Mouse (Mus musculus) MEL (cell line): ENCODE data around the gene Sh3d19. TPM values are rescaled to one million over a fixed set of nuclear protein-coding genes. Genes with fewer than 3 reads are reported as not detected.

ENCODE experiments used
- DNase-seq: peaks from one replicate; pipeline ENCODE4 v3.0.0; 2011; ENCODE audit warnings: low read depth, low spot score
- H3K27ac ChIP-seq: 2 replicates; pipeline ENCODE4 v1.5.1; 2012; ENCODE audit warnings: low read depth, mild to moderate bottlenecking, control low read depth, low read length, moderate library complexity; ENCODE audit not compliant: control insufficient read depth
- H3K27me3 ChIP-seq, 2 experiments: fragments of 150-350 bp in 1 of 2; sonication (generic) in 1 of 2; 2 replicates each; pipeline ENCODE4 v1.6.1; 2012; ENCODE audit warnings: low read length in 2 of 2, mild to moderate bottlenecking in 2 of 2, improper control_type of control experiment in 1 of 2, moderate library complexity in 1 of 2; ENCODE audit not compliant: insufficient read depth in 2 of 2, control insufficient read depth in 1 of 2
- H3K36me3 ChIP-seq, 2 experiments: 2 replicates each; pipeline ENCODE4 v1.6.1; 2012 to 2014; ENCODE audit warnings: low read length in 2 of 2, improper control_type of control experiment in 1 of 2, inconsistent platforms in 1 of 2, mild to moderate bottlenecking in 1 of 2; ENCODE audit not compliant: insufficient read depth in 2 of 2, control insufficient read depth in 1 of 2
- H3K4me1 ChIP-seq, 2 experiments: fragments of 150-350 bp in 1 of 2; sonication (generic) in 1 of 2; 2 replicates each; pipeline ENCODE4 v1.6.1; 2012; ENCODE audit warnings: low read length in 2 of 2, improper control_type of control experiment in 1 of 2, mild to moderate bottlenecking in 1 of 2; ENCODE audit not compliant: insufficient read depth in 2 of 2, control insufficient read depth in 1 of 2
- H3K4me3 ChIP-seq, 2 experiments: fragments of 150-350 bp in 1 of 2; sonication (generic) in 1 of 2; 2 replicates each; pipeline ENCODE4 v1.5.1; 2012; ENCODE audit warnings: low read depth in 2 of 2, low read length in 2 of 2, mild to moderate bottlenecking in 2 of 2, moderate library complexity in 2 of 2, control low read depth in 1 of 2, improper control_type of control experiment in 1 of 2; ENCODE audit not compliant: control insufficient read depth in 1 of 2, insufficient read depth in 1 of 2
- H3K79me2 ChIP-seq: 2 replicates; pipeline ENCODE4 v1.6.1; 2012; ENCODE audit warnings: mild to moderate bottlenecking, low read length, moderate library complexity; ENCODE audit not compliant: control insufficient read depth, poor library complexity, insufficient read depth
- H3K9ac ChIP-seq: 2 replicates; pipeline ENCODE4 v1.6.1; 2012; ENCODE audit warnings: low read depth, mild to moderate bottlenecking, control low read depth, low read length, moderate library complexity; ENCODE audit not compliant: control insufficient read depth, poor library complexity, severe bottlenecking
- H3K9me3 ChIP-seq: fragments of 150-350 bp; sonication (generic); replicated peaks from 2 replicates; pipeline ENCODE4 v1.6.1; 2012; ENCODE audit warnings: mild to moderate bottlenecking, low read length, improper control_type of control experiment, moderate library complexity; ENCODE audit not compliant: insufficient read depth
- CHD2 ChIP-seq: IDR thresholded peaks from 2 replicates; pipeline ENCODE4 v1.6.1; 2011; ENCODE audit warnings: low read length, improper control_type of control experiment
- CTCF ChIP-seq, 3 experiments: IDR thresholded peaks in 2 of 3; conservative IDR thresholded peaks in 1 of 3; 2 replicates each; pipeline ENCODE4 v1.5.1; 2011 to 2012; ENCODE audit warnings: low read length in 3 of 3, low read depth in 2 of 3, mild to moderate bottlenecking in 2 of 3, improper control_type of control experiment in 1 of 3, inconsistent platforms in 1 of 3, mixed read lengths in 1 of 3, moderate library complexity in 1 of 3; ENCODE audit not compliant: control insufficient read depth in 1 of 3, insufficient read depth in 1 of 3, poor library complexity in 1 of 3, severe bottlenecking in 1 of 3
- GABPA ChIP-seq: IDR thresholded peaks from 2 replicates; pipeline ENCODE4 v1.6.1; 2012; ENCODE audit warnings: low read depth, mild to moderate bottlenecking, inconsistent platforms, low read length, improper control_type of control experiment, moderate library complexity
- GATA1 ChIP-seq: IDR thresholded peaks from 2 replicates; pipeline ENCODE4 v1.6.1; 2011; ENCODE audit warnings: low read depth, low read length, improper control_type of control experiment
- JUND ChIP-seq: IDR thresholded peaks from 2 replicates; pipeline ENCODE4 v1.6.1; 2011; ENCODE audit warnings: low read depth, mild to moderate bottlenecking, improper control_type of control experiment, low read length
- KAT2A ChIP-seq: conservative IDR thresholded peaks from 2 replicates; pipeline ENCODE4 v1.6.1; 2012; ENCODE audit warnings: low read depth, low read length, improper control_type of control experiment, inconsistent platforms
- MAZ ChIP-seq: IDR thresholded peaks from 2 replicates; pipeline ENCODE4 v1.6.1; 2012; ENCODE audit warnings: low read depth, mild to moderate bottlenecking, inconsistent platforms, low read length, improper control_type of control experiment
- MEF2A ChIP-seq: IDR thresholded peaks from 2 replicates; pipeline ENCODE4 v1.6.1; 2014; ENCODE audit warnings: low read depth, mild to moderate bottlenecking, inconsistent platforms, low read length, improper control_type of control experiment; ENCODE audit not compliant: poor library complexity, insufficient replicate concordance, severe bottlenecking; ENCODE audit errors: extremely low read depth
- MXI1 ChIP-seq: IDR thresholded peaks from 2 replicates; pipeline ENCODE4 v1.6.1; 2011; ENCODE audit warnings: mild to moderate bottlenecking, low read depth, low read length, improper control_type of control experiment
- MYB ChIP-seq: IDR thresholded peaks from 2 replicates; pipeline ENCODE4 v1.6.1; 2011; ENCODE audit warnings: mild to moderate bottlenecking, low read depth, low read length, improper control_type of control experiment
- MYC ChIP-seq: IDR thresholded peaks from 2 replicates; pipeline ENCODE4 v1.6.1; 2011; ENCODE audit warnings: low read depth, mild to moderate bottlenecking, low read length, improper control_type of control experiment, moderate library complexity
- NRF1 ChIP-seq: IDR thresholded peaks from 2 replicates; pipeline ENCODE4 v1.6.1; 2014; ENCODE audit warnings: low read depth, mild to moderate bottlenecking, inconsistent platforms, low read length, improper control_type of control experiment, moderate library complexity; ENCODE audit not compliant: poor library complexity, insufficient read depth, severe bottlenecking
- POLR2A ChIP-seq, 2 experiments: IDR thresholded peaks; 2 replicates each; pipeline ENCODE4 v1.6.1; 2011 to 2012; ENCODE audit warnings: low read length in 2 of 2, mild to moderate bottlenecking in 2 of 2, control low read depth in 1 of 2, improper control_type of control experiment in 1 of 2, low read depth in 1 of 2, moderate library complexity in 1 of 2; ENCODE audit not compliant: control insufficient read depth in 1 of 2, insufficient read depth in 1 of 2, poor library complexity in 1 of 2
- POLR2AphosphoS2 ChIP-seq: IDR thresholded peaks from 2 replicates; pipeline ENCODE4 v1.6.1; 2011; ENCODE audit warnings: low read length, improper control_type of control experiment
- RAD21 ChIP-seq: IDR thresholded peaks from 2 replicates; pipeline ENCODE4 v1.6.1; 2011; ENCODE audit warnings: mild to moderate bottlenecking, low read depth, low read length, improper control_type of control experiment
- RCOR1 ChIP-seq: IDR thresholded peaks from 2 replicates; pipeline ENCODE4 v1.6.1; 2012; ENCODE audit warnings: low read depth, mild to moderate bottlenecking, inconsistent platforms, low read length, improper control_type of control experiment
- SMC3 ChIP-seq: IDR thresholded peaks from 2 replicates; pipeline ENCODE4 v1.6.1; 2011; ENCODE audit warnings: low read depth, low read length, improper control_type of control experiment
- TAL1 ChIP-seq: IDR thresholded peaks from 2 replicates; pipeline ENCODE4 v1.6.1; 2012; ENCODE audit warnings: mild to moderate bottlenecking, inconsistent platforms, low read length, moderate library complexity, mixed read lengths
- TCF12 ChIP-seq: IDR thresholded peaks from 2 replicates; pipeline ENCODE4 v1.6.1; 2014; ENCODE audit warnings: low read depth, mild to moderate bottlenecking, inconsistent platforms, low read length, improper control_type of control experiment, moderate library complexity
- UBTF ChIP-seq: IDR thresholded peaks from 2 replicates; pipeline ENCODE4 v1.6.1; 2012; ENCODE audit warnings: low read depth, mild to moderate bottlenecking, inconsistent platforms, low read length, improper control_type of control experiment, moderate library complexity, borderline replicate concordance; ENCODE audit not compliant: insufficient read depth
- USF1 ChIP-seq: IDR thresholded peaks from 2 replicates; pipeline ENCODE4 v1.6.1; 2014; ENCODE audit warnings: low read depth, mild to moderate bottlenecking, inconsistent platforms, low read length, improper control_type of control experiment, moderate library complexity
- USF2 ChIP-seq, 2 experiments: IDR thresholded peaks; 2 replicates each; pipeline ENCODE4 v1.6.1; 2011 to 2012; ENCODE audit warnings: improper control_type of control experiment in 2 of 2, low read length in 2 of 2, borderline replicate concordance in 1 of 2, inconsistent platforms in 1 of 2, low read depth in 1 of 2, mild to moderate bottlenecking in 1 of 2; ENCODE audit not compliant: insufficient read depth in 1 of 2
- ZC3H11A ChIP-seq: IDR thresholded peaks from 2 replicates; pipeline ENCODE4 v1.6.1; 2012; ENCODE audit warnings: low read depth, mild to moderate bottlenecking, inconsistent platforms, low read length, improper control_type of control experiment
- ZMIZ1 ChIP-seq: IDR thresholded peaks from 2 replicates; pipeline ENCODE4 v1.6.1; 2012; ENCODE audit warnings: low read depth, mild to moderate bottlenecking, inconsistent platforms, low read length, improper control_type of control experiment, moderate library complexity
- polyA plus RNA-seq, 2 experiments: library from polyadenylated mRNA; stranded (reverse) in 1 of 2; unstranded in 1 of 2; fragments of >175 nt in 1 of 2; fragments of >200 nt in 1 of 2; gene quantifications; 2 replicates each; pipeline versions ENCODE4 v1.2.1 to v1.2.4; 2012; ENCODE audit warnings: low replicate concordance in 2 of 2, low read depth in 1 of 2; ENCODE audit not compliant: insufficient read length in 2 of 2, insufficient read depth in 1 of 2, missing spikeins in 1 of 2
- total RNA-seq: library from RNA; depleted of rRNA; stranded (reverse); fragments of 300-350 nt; gene quantifications from 2 replicates; pipeline ENCODE4 v1.2.3, GENCODE M21; 2012

Gene Sh3d19
- total and polyA plus RNA-seq, 3 experiments, result 2.2 to 4.8 TPM; not detected in 1

DNA sequence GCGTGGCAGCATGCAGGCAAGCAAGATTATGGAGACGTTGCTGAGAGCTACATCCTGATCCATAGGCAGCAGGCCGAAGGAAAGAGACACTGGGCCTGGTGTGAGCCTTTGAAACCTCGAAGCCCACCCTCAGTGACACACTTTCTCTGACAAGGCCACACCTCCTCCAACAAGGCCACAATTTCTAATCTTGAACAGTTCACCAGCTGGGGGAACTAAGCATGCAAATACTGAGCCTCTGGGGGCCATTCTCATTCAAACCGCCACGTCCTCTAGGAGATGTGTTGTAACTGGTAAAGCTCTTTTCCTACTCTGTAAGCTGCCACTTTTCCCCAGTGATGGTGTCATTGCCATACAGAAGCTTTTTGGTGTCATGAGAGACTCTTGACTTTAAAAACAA, 178.2 kb downstream of the Sh3d19 start:
- Histone ChIP-seq H3K4me3 (no peak overlapping the region), H3K27me3 (no peaks in the 10 kb centered on the region), H3K9ac (no peak overlapping the region), H3K4me1 (no peaks in the 10 kb centered on the region), H3K79me2 (no peaks in the 10 kb centered on the region; the same call in 1 of the 2 replicates), H3K36me3 (no peaks in the 10 kb centered on the region; a peak in 1 of 4 replicates)
- no peak for DNase-seq
- no peak for TF ChIP-seq ZMIZ1
- no peak for TF ChIP-seq TCF12
- no peak for TF ChIP-seq USF1
- no peak for TF ChIP-seq GATA1
- TF ChIP-seq MYC, result no peak
- TF ChIP-seq RAD21, result no peak
- no peak for TF ChIP-seq POLR2A (IDR thresholded peaks at IDR 0.05; ENCODE audit: control insufficient read depth in 1 of 2, insufficient read depth in 1 of 2, low read depth in 1 of 2, low read length in 2 of 2, poor library complexity in 1 of 2)
- TF ChIP-seq, all 39 proteins: peak for 0
- Histone ChIP-seq H3K27ac (no peak overlapping the region), H3K9me3 (no peaks in the 10 kb centered on the region)

DNA sequence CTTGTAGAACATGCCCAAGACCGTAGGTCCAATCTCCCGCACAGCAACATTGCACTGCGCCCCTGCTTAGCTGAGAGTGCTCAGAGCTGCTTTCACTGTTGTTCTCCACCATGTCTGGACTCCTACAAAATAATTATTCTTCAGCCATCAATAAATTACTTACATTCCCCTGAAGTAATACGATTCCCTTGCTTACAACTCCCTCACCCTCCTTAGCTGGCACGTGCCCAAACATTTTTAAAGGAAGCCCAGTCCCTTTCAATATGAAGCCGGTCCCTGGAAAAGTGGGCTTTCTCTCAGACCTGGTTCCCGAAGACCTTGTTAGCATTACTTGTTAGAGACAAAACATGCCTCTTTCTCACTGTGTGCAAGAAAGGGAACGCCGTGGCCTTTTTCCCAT, 178.6 kb downstream of the Sh3d19 start:
- Histone ChIP-seq H3K79me2 (no peaks in the 10 kb centered on the region), H3K27me3 (no peaks in the 10 kb centered on the region), H3K36me3 (no peaks in the 10 kb centered on the region), H3K4me3 (no peak overlapping the region), H3K9me3 (no peaks in the 10 kb centered on the region), H3K27ac (no peak overlapping the region), H3K9ac (no peak overlapping the region), H3K4me1 (no peaks in the 10 kb centered on the region)
- TF ChIP-seq ZMIZ1, result no peak
- TF ChIP-seq ZC3H11A, result no peak
- TF ChIP-seq JUND, result no peak
- no peak for TF ChIP-seq CHD2
- TF ChIP-seq KAT2A, result no peak
- TF ChIP-seq NRF1, result no peak
- TF ChIP-seq MYB, result no peak
- TF ChIP-seq RCOR1, result no peak
- no peak for TF ChIP-seq MEF2A
- no peak for TF ChIP-seq SMC3
- no peak for TF ChIP-seq POLR2AphosphoS2
- TF ChIP-seq MYC, result no peak
- no peak for TF ChIP-seq MAZ
- no peak for TF ChIP-seq TAL1
- TF ChIP-seq USF2 (IDR thresholded peaks at IDR 0.05; ENCODE audit: borderline replicate concordance in 1 of 2, insufficient read depth in 1 of 2, low read depth in 1 of 2, low read length in 2 of 2), result no peak
- TF ChIP-seq MXI1, result no peak
- no peak for TF ChIP-seq GABPA
- TF ChIP-seq CTCF (IDR thresholded peaks at IDR 0.05 in 2 of 3, conservative IDR thresholded peaks at IDR 0.05 in 1 of 3; ENCODE audit: control insufficient read depth in 1 of 3, insufficient read depth in 1 of 3, low read depth in 2 of 3, low read length in 3 of 3, poor library complexity in 1 of 3, severe bottlenecking in 1 of 3), result no peak
- no peak for TF ChIP-seq UBTF
- no peak for DNase-seq
